Mouse (Mus musculus) testis, postnatal 14 days (tissue): ENCODE results near the gene Hmga1.
A peak's percentile ranks its signal among the peaks of the same experiment; 100 is the strongest.

Source experiments
- DNase-seq: peaks from one replicate; pipeline ENCODE4 v3.0.0; 2021; ENCODE audit warnings: low spot score

Gene Hmga1

DNA sequence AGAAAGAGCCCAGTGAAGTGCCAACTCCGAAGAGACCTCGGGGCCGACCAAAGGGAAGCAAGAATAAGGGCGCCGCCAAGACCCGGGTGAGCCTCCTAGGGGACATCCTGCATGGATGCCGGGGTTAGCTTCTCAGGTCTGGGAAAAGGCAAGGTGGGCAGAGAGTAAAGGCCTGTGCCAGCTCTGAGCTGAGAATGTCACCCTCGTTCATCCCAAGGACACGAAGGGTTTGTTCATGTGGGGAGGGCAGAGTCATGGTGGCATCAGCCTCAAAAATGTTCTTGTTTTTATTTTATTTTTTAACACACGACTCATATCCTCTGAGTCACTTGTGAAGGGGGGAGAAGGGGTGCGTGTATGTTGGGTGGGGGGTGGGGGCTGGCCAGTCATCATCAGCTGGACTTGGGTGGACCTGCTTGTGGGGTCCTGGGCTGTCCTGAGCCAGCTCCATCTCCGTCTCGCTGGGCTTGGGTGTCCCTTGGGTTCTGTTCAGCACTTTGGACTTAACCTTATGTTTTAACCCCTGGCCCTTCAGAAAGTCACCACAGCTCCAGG is 4.7 kb downstream of the Hmga1 start:
- DNase-seq, result no peak

DNA sequence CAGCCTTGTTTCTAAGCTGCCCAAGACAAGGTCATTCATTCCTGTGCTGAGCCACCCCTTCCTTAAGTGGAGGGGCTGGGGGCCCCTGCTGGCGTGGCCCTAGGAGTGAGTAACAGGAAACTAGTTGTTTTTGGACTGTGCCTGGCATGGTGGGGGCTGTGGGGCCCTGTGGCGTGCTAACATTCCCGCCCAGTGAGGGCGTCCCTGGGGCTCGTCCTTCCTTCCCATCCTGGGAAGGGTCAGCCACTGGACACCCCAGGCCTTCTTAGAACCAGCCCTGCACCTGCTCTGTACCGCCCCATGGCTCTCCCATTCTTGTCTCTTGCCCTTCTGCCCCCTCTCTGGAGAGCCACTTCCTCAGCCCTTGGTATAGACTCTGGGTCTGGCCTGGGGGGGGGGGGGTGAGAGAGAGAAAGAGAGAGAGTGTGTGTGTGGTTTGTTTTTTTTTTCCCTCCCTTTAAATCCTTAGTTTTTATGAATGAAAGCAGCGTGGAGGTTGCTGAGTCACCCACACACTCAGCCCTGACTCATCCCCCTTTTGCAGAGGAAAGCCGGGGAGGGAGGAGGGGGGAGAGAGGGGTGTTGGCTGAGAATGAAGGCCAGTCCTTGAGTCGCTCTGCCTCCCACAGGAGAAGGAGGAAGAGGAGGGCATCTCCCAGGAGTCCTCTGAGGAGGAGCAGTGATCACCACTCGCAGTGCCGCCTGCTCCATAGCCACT is 5.7 kb downstream of the Hmga1 start:
- no peak for DNase-seq

DNA sequence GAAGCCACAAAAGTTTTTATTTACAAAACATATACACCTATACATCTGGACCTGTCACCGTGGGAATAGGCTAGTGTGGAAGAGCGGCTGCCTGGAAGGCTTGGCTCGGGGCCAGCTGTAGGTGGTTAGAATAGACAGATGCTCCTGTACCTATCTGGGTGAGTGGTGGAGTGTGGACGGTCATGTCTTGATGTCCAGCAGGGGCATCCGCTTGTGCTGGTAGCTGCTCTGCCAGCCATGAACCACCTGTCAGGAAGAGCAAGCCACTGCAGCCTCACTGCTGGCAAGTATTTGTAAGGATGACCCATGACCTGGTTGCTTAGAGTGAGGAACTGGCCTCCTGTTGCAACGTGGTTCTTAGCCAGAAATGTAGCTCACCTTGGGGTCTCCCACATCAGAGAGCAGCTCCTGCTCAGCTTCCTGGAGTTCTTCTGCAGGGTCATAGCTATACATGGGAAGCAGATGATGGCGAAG is 7.5 kb downstream of the Hmga1 start:
- no peak for DNase-seq

- no peak for DNase-seq
Observed at GRCm38 (mm10) chr17:27564391-27565162, 8.3 kb downstream of the Hmga1 start.

DNA sequence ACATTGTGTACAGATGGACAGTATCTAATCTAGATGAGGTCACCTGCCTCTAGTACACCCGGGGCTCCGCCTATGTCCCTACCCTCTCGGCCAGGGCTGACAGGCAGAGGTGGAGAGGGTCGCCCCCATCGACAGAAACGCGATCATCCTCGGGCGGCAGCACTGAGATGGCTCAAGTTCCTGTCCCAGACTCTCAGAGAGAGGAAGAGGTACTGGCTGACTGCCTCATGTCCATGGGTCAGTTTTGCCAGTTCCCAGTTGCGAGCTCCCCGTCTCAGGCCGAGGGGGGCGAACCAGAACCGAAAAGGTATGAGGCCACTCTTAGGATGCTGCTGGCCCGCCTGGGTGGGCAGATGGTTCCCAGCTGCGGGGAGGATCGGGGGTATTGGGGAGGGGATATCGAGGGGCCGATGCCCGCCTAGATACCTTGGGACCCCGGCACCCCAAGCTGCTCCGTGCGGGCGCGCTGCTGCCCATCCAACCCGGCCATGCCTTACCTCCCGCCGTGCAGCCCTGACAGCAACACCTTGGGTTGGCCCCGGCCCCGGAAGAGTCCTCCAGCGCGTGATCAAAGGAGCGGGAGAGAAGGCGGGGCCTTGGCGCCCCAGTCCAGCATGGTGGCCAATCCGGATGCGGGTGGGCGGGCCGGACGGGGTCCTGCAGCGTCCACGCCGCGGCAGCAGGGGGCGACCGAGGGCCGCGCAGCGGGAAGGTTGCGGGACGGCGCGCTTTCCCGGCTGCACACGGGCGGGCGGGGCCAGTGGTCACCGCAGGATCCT is 9.1 kb downstream of the Hmga1 start, which contains the start of gene AI413582:
Gene AI413582, minus strand, starts transcription at position 594 of the 779 bp plus-strand sequence.
- DNase-seq, result peak; percentile 91

GRCm38 (mm10) chr17:27565942-27566267 is 9.6 kb downstream of the Hmga1 start:
- no peak for DNase-seq

GRCm38 (mm10) chr17:27568228-27568627 is 11.9 kb downstream of the Hmga1 start:
- no peak for DNase-seq

- DNase-seq, result peak; percentile 61
Observed at GRCm38 (mm10) chr17:27571315-27571714, 15.0 kb downstream of the Hmga1 start.

DNA sequence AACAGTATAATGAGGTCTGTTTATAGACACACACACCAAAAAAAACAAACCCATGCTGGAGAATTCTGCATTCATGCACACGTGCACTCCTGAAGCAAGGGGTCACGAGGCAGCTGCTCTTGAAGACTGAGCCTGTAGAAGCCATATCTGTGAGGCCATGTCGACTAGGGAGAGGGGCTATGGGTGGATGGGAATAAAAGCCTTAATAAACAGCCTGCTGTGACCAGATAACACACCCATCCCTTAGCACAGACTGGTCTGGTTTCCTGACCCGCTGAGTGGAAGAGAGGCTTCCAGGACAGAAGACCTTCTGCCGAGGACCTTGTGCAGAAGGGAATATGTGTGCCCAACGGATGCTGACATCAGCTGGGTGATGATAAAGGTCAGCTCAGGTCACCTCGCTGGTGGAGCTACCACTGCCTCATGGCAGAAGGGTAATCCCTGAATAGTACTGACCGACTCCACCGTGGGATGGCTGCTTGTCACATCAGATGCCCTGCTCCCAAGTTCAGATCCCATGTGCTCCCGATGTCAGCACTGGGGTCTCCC is 17.5 kb downstream of the Hmga1 start:
- DNase-seq, result no peak

- no peak for DNase-seq
Observed at GRCm38 (mm10) chr17:27574470-27575115, 18.3 kb downstream of the Hmga1 start.

GRCm38 (mm10) chr17:27575116-27575776 is 18.9 kb downstream of the Hmga1 start:
- no peak for DNase-seq

DNA sequence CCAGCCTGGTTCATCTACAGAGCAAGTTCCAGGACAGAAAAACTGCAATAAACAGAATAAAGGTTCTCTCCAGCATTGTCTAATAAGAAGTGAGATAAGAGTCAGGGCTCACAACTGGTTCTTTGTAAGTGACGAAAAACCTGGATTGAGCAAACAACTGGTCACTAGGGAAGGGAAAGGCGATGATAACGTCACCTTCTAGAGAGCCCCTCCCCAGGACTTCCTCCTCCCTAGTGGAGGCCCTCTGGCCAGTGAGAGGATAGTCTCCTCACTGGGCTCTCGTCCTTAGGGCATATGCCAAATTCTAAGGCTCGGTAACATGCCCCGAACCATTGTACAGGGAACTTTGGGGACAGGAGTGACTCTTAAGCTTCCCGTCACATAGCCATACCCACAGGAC is 19.8 kb downstream of the Hmga1 start:
- DNase-seq, result no peak

DNA sequence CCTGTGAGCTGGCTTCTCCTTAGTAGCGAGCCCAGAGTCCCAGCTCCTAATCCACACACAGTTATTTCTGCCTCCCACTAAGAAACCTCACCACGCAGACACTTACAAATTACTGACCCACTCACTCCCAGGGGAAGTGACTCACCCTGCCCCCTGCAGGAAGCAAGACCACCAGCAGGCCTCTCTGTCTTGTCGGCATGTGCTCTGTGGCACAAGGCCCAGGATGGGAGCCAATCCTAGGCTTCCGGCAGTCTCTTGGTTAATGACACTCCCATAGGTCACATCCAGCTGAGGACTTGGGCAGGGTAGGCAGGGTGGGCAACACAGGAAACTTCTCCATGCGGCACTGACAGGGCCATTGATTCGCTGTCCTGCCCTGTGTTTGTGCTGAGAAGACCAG is 21.2 kb downstream of the Hmga1 start:
- DNase-seq, result no peak

DNA sequence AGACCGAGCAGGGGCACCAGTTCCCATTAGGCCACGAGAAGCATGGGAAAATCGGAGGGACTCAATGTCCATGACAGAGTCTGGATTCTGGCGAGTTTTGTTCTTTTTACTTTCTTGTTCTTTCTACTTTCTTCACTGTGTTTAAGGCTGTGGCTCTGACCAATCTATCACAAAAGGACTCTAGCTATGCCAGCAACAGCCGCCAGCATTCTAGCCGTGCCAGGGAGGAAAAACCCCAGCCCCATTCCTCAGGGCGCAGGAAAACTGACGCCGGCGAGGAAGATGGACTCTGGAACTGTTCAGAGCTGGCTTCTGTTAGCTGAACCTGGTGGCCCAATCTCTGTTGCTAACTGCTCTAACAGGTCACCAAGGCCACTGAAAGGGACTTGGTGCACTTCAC is 22.2 kb downstream of the Hmga1 start:
- no peak for DNase-seq

DNA sequence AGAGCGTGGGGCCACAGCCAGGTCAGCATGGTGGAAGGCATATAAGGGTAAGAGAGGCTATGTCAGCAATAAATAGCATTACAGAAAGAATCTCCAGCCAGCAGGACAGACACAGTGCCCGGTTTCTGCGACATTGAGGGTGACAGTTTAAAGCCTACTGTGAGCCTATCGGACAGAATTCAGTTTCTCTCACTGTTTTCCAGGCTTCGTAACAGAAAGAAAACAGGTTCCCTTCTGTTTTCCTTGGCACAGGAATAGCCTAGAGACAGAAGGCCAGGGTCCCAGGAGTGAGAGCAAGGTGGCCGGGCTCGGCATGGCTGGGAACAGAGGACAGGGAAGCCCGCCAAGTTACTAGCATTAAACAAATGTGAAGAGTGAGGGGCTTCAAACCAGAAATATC is 23.5 kb downstream of the Hmga1 start:
- no peak for DNase-seq

DNA sequence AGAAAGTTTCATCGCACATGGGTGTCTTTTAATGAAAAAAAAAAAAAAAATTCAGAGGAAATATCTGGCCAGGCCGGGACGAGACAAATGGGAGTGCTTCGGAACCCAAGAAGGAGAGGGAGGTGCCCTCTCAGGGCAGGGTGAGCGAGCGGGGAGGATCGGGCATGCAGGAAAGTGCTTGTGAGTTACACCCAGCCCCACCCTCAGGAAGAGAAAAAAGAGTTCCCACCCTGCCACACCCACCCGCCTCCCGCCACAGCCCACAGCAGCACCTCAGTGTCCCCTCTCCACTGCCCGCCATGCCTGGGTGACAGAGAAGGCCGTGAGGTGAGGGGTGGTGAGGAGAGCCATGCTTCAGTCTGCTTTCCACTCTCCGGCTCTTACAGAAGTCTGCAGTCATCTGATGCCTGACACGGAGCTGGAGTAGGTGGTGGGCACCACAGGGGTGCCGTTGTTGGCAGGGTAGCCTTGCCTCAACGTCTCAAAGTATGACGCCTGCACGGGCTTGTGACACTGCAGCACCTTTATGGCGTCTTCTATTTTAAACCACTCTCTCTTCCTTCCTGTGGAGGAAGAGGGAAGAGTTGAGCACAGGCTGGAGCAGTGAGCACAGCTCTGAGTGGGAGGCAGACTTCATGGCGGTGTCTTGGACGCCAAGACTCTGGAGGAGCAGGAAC is 24.2 kb downstream of the Hmga1 start:
- DNase-seq, result no peak

DNA sequence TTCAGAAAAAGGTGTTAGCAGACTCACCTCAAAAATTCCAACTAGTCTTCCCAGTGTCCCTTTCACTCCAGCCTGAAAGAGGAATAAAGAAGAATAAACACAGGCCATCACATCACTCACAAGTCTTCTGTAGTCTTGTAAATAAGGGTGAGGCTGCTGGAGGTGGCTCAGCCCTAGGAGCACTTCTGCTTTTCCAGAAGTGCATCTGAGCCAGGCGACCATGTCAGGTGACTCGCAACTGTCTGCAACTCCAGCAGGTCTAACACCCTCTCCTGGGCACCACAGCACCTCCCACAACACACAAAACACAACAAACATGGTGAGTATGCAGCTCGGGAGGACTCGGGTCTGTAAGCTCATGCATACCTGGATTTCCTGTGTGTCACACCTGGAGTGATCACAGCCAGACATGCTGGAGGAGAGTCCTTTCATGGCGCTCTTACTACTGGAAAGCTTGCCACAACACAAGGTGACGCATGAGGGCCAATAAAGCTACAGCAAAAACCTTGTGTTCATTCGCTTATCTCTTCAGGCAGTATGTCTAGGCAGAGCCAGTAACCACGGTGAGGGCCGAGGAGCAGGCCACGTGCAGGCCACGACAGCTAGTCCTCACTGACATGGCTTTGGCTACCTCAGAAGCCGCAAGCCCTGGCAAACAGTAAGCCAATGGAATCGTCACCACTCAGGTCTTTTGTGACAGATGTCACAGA is 27.0 kb downstream of the Hmga1 start:
- no peak for DNase-seq

- no peak for DNase-seq
Observed at GRCm38 (mm10) chr17:27586661-27587060, 30.4 kb downstream of the Hmga1 start.

- DNase-seq, result no peak
Observed at GRCm38 (mm10) chr17:27587252-27587651, 31.0 kb downstream of the Hmga1 start.

- DNase-seq, result no peak
Observed at GRCm38 (mm10) chr17:27588231-27588630, 31.9 kb downstream of the Hmga1 start.
